Mouse (Mus musculus): ENCODE measurements around the gene Crnkl1. TPM values are rescaled to one million over a fixed set of nuclear protein-coding genes. Genes with fewer than 3 reads are reported as not detected.
A peak's percentile ranks its signal among the peaks of the same experiment; 100 is the strongest.

The Crnkl1 gene
- polyA plus RNA-seq, 2 experiments, result 17.2 to 23.7 TPM

DNA sequence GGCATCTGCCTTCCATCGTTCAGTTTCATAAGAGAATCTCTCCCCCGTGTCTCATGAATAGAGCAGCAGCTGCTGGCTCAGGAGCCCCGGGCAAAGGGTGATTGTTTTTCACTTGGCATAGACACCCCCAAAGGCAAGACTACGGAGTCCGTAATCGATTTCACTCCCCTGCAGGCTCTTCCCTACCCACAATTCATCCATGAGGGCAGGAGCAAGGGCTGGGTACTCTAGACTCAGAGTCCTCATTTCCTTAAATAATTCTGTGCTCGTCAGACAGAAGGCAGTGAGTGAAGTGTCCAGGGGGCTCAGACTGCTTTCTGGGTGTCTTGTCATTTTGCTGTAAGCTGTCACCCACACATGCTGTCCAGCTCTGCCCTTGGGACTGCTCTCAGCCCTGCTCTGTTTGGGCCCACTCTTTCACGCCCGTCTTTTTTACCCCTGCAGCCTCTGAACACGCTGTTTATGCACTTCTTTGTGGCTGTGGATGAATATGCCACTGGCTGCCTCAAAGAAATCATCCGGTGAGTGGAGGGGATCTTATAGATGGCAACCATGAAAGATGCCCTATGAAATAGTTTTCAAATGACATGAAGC, 14.8 kb upstream of the Crnkl1 start:
- ATAC-seq (ENCODE audit: low FRiP score, low read depth) (no peak), DNase-seq (ENCODE audit: low spot score) (no peak)
- Histone ChIP-seq H3K9ac (ENCODE audit: low read depth, low read length, severe bottlenecking) (no peak overlapping the region), H3K4me1 (ENCODE audit: control insufficient read depth, insufficient read depth, low read length) (no peaks in the 10 kb centered on the region), H3K36me3 (ENCODE audit: control insufficient read depth, insufficient read depth, low read length) (no peaks in the 10 kb centered on the region), H3K27ac (replicated peaks; ENCODE audit: low read depth, low read length) (no peak overlapping the region), H3K4me3 (replicated peaks; ENCODE audit: low read length) (no peak overlapping the region), H3K9me3 (ENCODE audit: control insufficient read depth, low read length) (no peaks in the 10 kb centered on the region), H3K4me2 (replicated peaks; ENCODE audit: low read depth, low read length, severe bottlenecking) (no peak overlapping the region), H3K27me3 (ENCODE audit: control insufficient read depth, insufficient read depth, low read length) (no peaks in the 10 kb centered on the region)
- TF ChIP-seq POLR2A (IDR thresholded peaks at IDR 0.05; ENCODE audit: borderline replicate concordance, extremely low read depth, insufficient read depth, insufficient read length), result no peak
- WGBS, result 50% methylated on average over 11 of the region's 11 CpGs

DNA sequence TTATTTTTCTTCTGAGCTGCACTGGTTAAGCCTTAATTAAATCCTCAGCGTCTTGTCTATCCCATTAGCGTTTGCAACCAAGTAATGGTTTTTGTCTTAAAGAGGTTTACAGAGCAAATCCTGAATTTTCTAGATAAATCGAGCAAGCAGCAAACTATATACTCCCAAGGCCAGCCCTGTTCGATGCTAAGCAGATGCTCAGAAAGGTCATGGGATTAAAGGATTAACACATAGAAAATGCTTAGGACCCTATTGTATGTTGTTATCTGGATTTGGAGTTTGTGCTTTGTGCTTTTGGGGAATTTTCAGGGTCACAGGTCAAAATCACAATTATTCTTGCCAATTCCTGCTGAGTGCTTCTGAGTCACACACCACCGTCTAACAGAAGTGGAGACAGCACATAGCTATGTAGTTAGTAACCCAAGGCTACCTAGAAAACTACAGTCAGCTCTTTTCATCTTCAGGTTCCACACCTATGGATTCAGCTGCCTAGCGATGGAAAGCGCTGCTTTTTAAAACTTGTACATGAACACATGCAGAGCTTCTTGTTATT, 13.7 kb upstream of the Crnkl1 start:
- Histone ChIP-seq H3K4me3 (replicated peaks; ENCODE audit: low read length) (no peak overlapping the region), H3K9me3 (ENCODE audit: control insufficient read depth, low read length) (no peaks in the 10 kb centered on the region), H3K27ac (replicated peaks; ENCODE audit: low read depth, low read length) (no peak overlapping the region), H3K9ac (ENCODE audit: low read depth, low read length, severe bottlenecking) (no peak overlapping the region), H3K36me3 (ENCODE audit: control insufficient read depth, insufficient read depth, low read length) (no peaks in the 10 kb centered on the region), H3K27me3 (ENCODE audit: control insufficient read depth, insufficient read depth, low read length) (no peaks in the 10 kb centered on the region), H3K4me1 (ENCODE audit: control insufficient read depth, insufficient read depth, low read length) (peaks cover under 1% of the 10 kb centered on the region; the same call in 1 of the 2 replicates), H3K4me2 (replicated peaks; ENCODE audit: low read depth, low read length, severe bottlenecking) (no peak overlapping the region)
- DNase-seq (ENCODE audit: low spot score) (no peak), ATAC-seq (ENCODE audit: low FRiP score, low read depth) (no peak)
- TF ChIP-seq POLR2A (IDR thresholded peaks at IDR 0.05; ENCODE audit: borderline replicate concordance, extremely low read depth, insufficient read depth, insufficient read length), result no peak
- WGBS, result 75% methylated on average over 7 of the region's 7 CpGs

DNA sequence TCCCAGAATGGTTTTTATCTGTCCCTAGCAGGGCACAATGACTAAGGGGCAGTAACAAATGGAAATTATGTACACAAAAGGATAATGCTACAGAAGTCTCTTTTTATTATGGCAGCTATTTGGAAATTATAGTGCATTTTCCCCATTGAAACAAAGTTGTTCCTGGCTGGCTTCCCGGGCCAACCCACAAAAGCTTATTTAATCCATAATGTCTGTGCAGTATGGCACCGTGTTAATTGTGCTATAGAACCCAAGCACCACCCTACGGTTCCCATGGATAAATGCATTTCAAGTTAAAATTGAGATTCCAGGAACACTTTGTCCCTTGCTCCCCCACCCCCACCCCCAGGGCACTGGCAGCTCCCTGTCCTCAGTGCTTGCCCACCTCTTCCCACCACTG, 9.5 kb upstream of the Crnkl1 start:
- H3K4me2 ChIP-seq (replicated peaks; ENCODE audit: low read depth, low read length, severe bottlenecking), result no peak overlapping the region
- no peak overlapping the region for H3K4me3 ChIP-seq (replicated peaks; ENCODE audit: low read length)
- no peak overlapping the region for H3K9ac ChIP-seq (ENCODE audit: low read depth, low read length, severe bottlenecking)
- H3K27me3 ChIP-seq (ENCODE audit: control insufficient read depth, insufficient read depth, low read length), result no peaks in the 10 kb centered on the region
- no peak for TF ChIP-seq POLR2A (IDR thresholded peaks at IDR 0.05; ENCODE audit: borderline replicate concordance, extremely low read depth, insufficient read depth, insufficient read length)
- peaks cover 3% of the 10 kb centered on the region; the same call in 1 of the 2 replicates for H3K4me1 ChIP-seq (ENCODE audit: control insufficient read depth, insufficient read depth, low read length)
- H3K9me3 ChIP-seq (ENCODE audit: control insufficient read depth, low read length), result no peaks in the 10 kb centered on the region
- WGBS, result 67% methylated on average over 3 of the region's 3 CpGs
- ATAC-seq (ENCODE audit: low FRiP score, low read depth) (no peak), DNase-seq (ENCODE audit: low spot score) (peak; percentile 12)
- no peak overlapping the region for H3K27ac ChIP-seq (replicated peaks; ENCODE audit: low read depth, low read length)
- no peaks in the 10 kb centered on the region for H3K36me3 ChIP-seq (ENCODE audit: control insufficient read depth, insufficient read depth, low read length)

DNA sequence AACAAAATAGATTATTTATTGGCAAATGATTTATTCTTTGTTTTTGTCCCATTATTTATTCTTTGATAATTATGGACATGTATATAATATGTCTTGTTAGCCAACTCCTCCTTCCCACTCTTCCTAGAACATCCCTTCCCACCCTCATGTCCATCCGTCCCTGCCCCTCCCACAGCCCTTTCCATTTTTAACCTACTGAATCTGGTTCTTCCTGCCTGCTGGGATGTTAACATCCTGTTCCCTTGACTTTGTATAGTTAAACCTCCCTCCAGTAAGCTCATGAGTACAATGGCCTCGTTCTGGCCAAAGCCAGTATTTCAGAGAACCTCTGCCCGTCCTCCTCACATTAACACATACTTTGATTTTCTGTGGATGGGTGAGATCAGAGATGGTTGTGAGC, 6.6 kb upstream of the Crnkl1 start:
- DNase-seq (ENCODE audit: low spot score) (no peak), ATAC-seq (ENCODE audit: low FRiP score, low read depth) (no peak)
- Histone ChIP-seq H3K4me3 (replicated peaks; ENCODE audit: low read length) (no peak overlapping the region), H3K9ac (ENCODE audit: low read depth, low read length, severe bottlenecking) (no peak overlapping the region), H3K27ac (replicated peaks; ENCODE audit: low read depth, low read length) (no peak overlapping the region), H3K9me3 (ENCODE audit: control insufficient read depth, low read length) (no peaks in the 10 kb centered on the region), H3K36me3 (ENCODE audit: control insufficient read depth, insufficient read depth, low read length) (no peaks in the 10 kb centered on the region), H3K4me2 (replicated peaks; ENCODE audit: low read depth, low read length, severe bottlenecking) (no peak overlapping the region), H3K4me1 (ENCODE audit: control insufficient read depth, insufficient read depth, low read length) (peaks cover 3% of the 10 kb centered on the region; the same call in 1 of the 2 replicates), H3K27me3 (ENCODE audit: control insufficient read depth, insufficient read depth, low read length) (no peaks in the 10 kb centered on the region)
- TF ChIP-seq POLR2A (IDR thresholded peaks at IDR 0.05; ENCODE audit: borderline replicate concordance, extremely low read depth, insufficient read depth, insufficient read length), result no peak
- WGBS, result 67% methylated on average over 3 of the region's 3 CpGs

DNA sequence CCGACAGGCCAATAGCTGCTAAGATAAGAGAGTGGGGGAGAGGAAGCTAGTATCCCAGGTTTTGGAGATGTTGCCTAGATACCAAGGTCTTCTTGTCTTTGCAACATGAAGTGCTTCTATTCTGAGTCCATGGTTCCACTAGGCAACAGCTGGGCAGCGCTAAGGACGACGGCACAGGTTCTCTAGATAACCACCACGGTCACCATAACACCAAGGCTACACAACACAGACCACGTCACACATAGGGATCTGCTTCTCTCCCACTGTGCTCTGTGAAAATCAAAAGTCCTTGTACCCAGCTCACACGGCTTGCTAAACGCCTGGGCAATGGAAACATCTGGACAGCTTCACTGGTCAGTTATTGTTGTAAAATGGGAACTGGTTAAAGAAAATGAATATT, 2.2 kb upstream of the Crnkl1 start:
- DNase-seq (ENCODE audit: low spot score) (no peak), ATAC-seq (ENCODE audit: low FRiP score, low read depth) (no peak)
- Histone ChIP-seq H3K4me3 (replicated peaks; ENCODE audit: low read length) (no peak overlapping the region), H3K4me2 (replicated peaks; ENCODE audit: low read depth, low read length, severe bottlenecking) (no peak overlapping the region), H3K4me1 (ENCODE audit: control insufficient read depth, insufficient read depth, low read length) (peaks cover 5% of the 10 kb centered on the region; the same call in 1 of the 2 replicates), H3K27me3 (ENCODE audit: control insufficient read depth, insufficient read depth, low read length) (no peaks in the 10 kb centered on the region), H3K36me3 (ENCODE audit: control insufficient read depth, insufficient read depth, low read length) (peaks cover 7% of the 10 kb centered on the region), H3K9me3 (ENCODE audit: control insufficient read depth, low read length) (no peaks in the 10 kb centered on the region), H3K27ac (replicated peaks; ENCODE audit: low read depth, low read length) (no peak overlapping the region), H3K9ac (ENCODE audit: low read depth, low read length, severe bottlenecking) (no peak overlapping the region)
- TF ChIP-seq POLR2A (IDR thresholded peaks at IDR 0.05; ENCODE audit: borderline replicate concordance, extremely low read depth, insufficient read depth, insufficient read length), result no peak
- 84% methylated on average over 8 of the region's 8 CpGs for WGBS

All from limb, embryonic 14.5 days (tissue).